Mouse (Mus musculus): ENCODE data around the gene Zbtb4. TPM values are rescaled to one million over a fixed set of nuclear protein-coding genes. Genes with fewer than 3 reads are reported as not detected.

Gene Zbtb4
- polyA plus RNA-seq, 1 experiment from 2014 or later: 5.4 TPM

GRCm38 (mm10) chr11:69766872-69767624 is 1.3 kb downstream of the Zbtb4 start:
- Histone ChIP-seq H3K36me3 (0 out of 2 replicates have a peak, but pooled peaks cover 6% of the 10 kb centered on the region), H3K4me1 (peaks cover 33% of the 10 kb centered on the region), H3K4me3 (peak overlapping the region; percentile 90), H3K9ac (peak overlapping the region; percentile 92; the same call in 1 of the 2 replicates), H3K4me2 (peak overlapping the region; percentile 71), H3K9me3 (no peaks in the 10 kb centered on the region), H3K27me3 (no peaks in the 10 kb centered on the region), H3K27ac (peak overlapping the region; percentile 94)
- no peak for ATAC-seq (ENCODE audit: insufficient number of reproducible peaks, low FRiP score, low TSS enrichment, low read depth)
- 45% methylated on average over 13 of the region's 13 CpGs for WGBS

GRCm38 (mm10) chr11:69767625-69767909 is 1.9 kb downstream of the Zbtb4 start:
- H3K36me3 ChIP-seq: 0 out of 2 replicates have a peak, but pooled peaks cover 6% of the 10 kb centered on the region
- H3K27ac ChIP-seq: peak overlapping the region; percentile 94
- peaks cover 33% of the 10 kb centered on the region for H3K4me1 ChIP-seq
- H3K9me3 ChIP-seq: no peaks in the 10 kb centered on the region
- H3K9ac ChIP-seq: no peak overlapping the region
- H3K4me3 ChIP-seq: peak overlapping the region; percentile 90
- H3K27me3 ChIP-seq: no peaks in the 10 kb centered on the region
- 48% methylated on average over 4 of the region's 4 CpGs for WGBS
- no peak for ATAC-seq (ENCODE audit: insufficient number of reproducible peaks, low FRiP score, low TSS enrichment, low read depth)
- H3K4me2 ChIP-seq: peak overlapping the region; percentile 71

GRCm38 (mm10) chr11:69774961-69775360 is 9.2 kb downstream of the Zbtb4 start:
- no peak for ATAC-seq (ENCODE audit: insufficient number of reproducible peaks, low FRiP score, low TSS enrichment, low read depth)
- no peak overlapping the region for H3K4me2 ChIP-seq
- no peaks in the 10 kb centered on the region for H3K27me3 ChIP-seq
- no peaks in the 10 kb centered on the region for H3K9me3 ChIP-seq
- H3K4me1 ChIP-seq: peaks cover 14% of the 10 kb centered on the region
- no peak overlapping the region for H3K9ac ChIP-seq
- H3K36me3 ChIP-seq: peaks cover 40% of the 10 kb centered on the region
- WGBS: 68% methylated on average over 5 of the region's 5 CpGs
- no peak overlapping the region for H3K4me3 ChIP-seq
- H3K27ac ChIP-seq: no peak overlapping the region

GRCm38 (mm10) chr11:69775716-69776115 is 10.0 kb downstream of the Zbtb4 start:
- whole genome bisulfite sequencing: 69% methylated on average over 10 of the region's 10 CpGs
- no peaks in the 10 kb centered on the region for H3K27me3 ChIP-seq
- no peaks in the 10 kb centered on the region for H3K9me3 ChIP-seq
- H3K27ac ChIP-seq: no peak overlapping the region
- peaks cover 14% of the 10 kb centered on the region for H3K4me1 ChIP-seq
- no peak overlapping the region for H3K4me2 ChIP-seq
- no peak for ATAC-seq (ENCODE audit: insufficient number of reproducible peaks, low FRiP score, low TSS enrichment, low read depth)
- H3K36me3 ChIP-seq: peaks cover 37% of the 10 kb centered on the region
- no peak overlapping the region for H3K9ac ChIP-seq
- H3K4me3 ChIP-seq: no peak overlapping the region

DNA sequence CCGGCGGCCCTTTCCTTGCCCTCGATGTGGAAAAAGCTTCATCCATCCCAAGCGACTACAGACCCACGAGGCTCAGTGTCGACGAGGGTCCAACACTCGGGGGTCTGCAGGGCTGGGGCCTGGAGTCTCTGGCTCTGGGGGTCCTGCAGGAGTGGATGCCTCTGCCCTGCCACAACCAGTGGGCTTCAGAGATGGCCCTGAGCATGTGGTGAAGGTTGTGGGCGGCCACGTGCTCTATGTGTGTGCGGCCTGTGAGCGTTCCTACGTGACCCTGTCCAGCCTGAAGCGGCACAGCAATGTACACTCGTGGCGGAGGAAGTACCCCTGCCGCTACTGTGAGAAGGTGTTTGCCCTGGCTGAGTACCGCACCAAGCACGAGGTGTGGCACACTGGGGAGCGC is 10.8 kb downstream of the Zbtb4 start:
- H3K27ac ChIP-seq: no peak overlapping the region
- no peaks in the 10 kb centered on the region for H3K9me3 ChIP-seq
- 79% methylated on average over 20 of the region's 20 CpGs for WGBS
- peaks cover 34% of the 10 kb centered on the region for H3K36me3 ChIP-seq
- no peak overlapping the region for H3K9ac ChIP-seq
- H3K4me1 ChIP-seq: peaks cover 14% of the 10 kb centered on the region
- H3K4me3 ChIP-seq: no peak overlapping the region
- H3K4me2 ChIP-seq: no peak overlapping the region
- ATAC-seq (ENCODE audit: insufficient number of reproducible peaks, low FRiP score, low TSS enrichment, low read depth): no peak
- no peaks in the 10 kb centered on the region for H3K27me3 ChIP-seq

GRCm38 (mm10) chr11:69777504-69778257 is 12.0 kb downstream of the Zbtb4 start:
- ATAC-seq (ENCODE audit: insufficient number of reproducible peaks, low FRiP score, low TSS enrichment, low read depth): no peak
- no peak overlapping the region for H3K9ac ChIP-seq
- H3K4me1 ChIP-seq: peaks cover 14% of the 10 kb centered on the region
- H3K36me3 ChIP-seq: peaks cover 34% of the 10 kb centered on the region
- H3K4me3 ChIP-seq: no peak overlapping the region
- no peak overlapping the region for H3K27ac ChIP-seq
- no peak overlapping the region for H3K4me2 ChIP-seq
- H3K27me3 ChIP-seq: no peaks in the 10 kb centered on the region
- no peaks in the 10 kb centered on the region for H3K9me3 ChIP-seq
- 67% methylated on average over 25 of the region's 26 CpGs for WGBS

GRCm38 (mm10) chr11:69778258-69778982 is 12.7 kb downstream of the Zbtb4 start:
- Histone ChIP-seq H3K27ac (no peak overlapping the region), H3K36me3 (peaks cover 34% of the 10 kb centered on the region), H3K4me3 (no peak overlapping the region), H3K27me3 (no peaks in the 10 kb centered on the region), H3K4me1 (peaks cover 14% of the 10 kb centered on the region), H3K4me2 (no peak overlapping the region), H3K9ac (no peak overlapping the region), H3K9me3 (no peaks in the 10 kb centered on the region)
- 58% methylated on average over 23 of the region's 23 CpGs for WGBS
- no peak for ATAC-seq (ENCODE audit: insufficient number of reproducible peaks, low FRiP score, low TSS enrichment, low read depth)

GRCm38 (mm10) chr11:69778985-69779384 is 13.3 kb downstream of the Zbtb4 start:
- no peaks in the 10 kb centered on the region for H3K27me3 ChIP-seq
- peaks cover 14% of the 10 kb centered on the region for H3K4me1 ChIP-seq
- H3K4me3 ChIP-seq: no peak overlapping the region
- no peak for ATAC-seq (ENCODE audit: insufficient number of reproducible peaks, low FRiP score, low TSS enrichment, low read depth)
- H3K4me2 ChIP-seq: no peak overlapping the region
- no peaks in the 10 kb centered on the region for H3K9me3 ChIP-seq
- H3K36me3 ChIP-seq: peaks cover 34% of the 10 kb centered on the region
- 29% methylated on average over 7 of the region's 7 CpGs for WGBS
- no peak overlapping the region for H3K27ac ChIP-seq
- H3K9ac ChIP-seq: no peak overlapping the region

GRCm38 (mm10) chr11:69781828-69782227 is 16.1 kb downstream of the Zbtb4 start:
- Histone ChIP-seq H3K4me1 (peaks cover 22% of the 10 kb centered on the region), H3K9ac (no peak overlapping the region), H3K36me3 (peaks cover 16% of the 10 kb centered on the region), H3K9me3 (no peaks in the 10 kb centered on the region), H3K4me2 (no peak overlapping the region), H3K27me3 (no peaks in the 10 kb centered on the region), H3K27ac (no peak overlapping the region), H3K4me3 (no peak overlapping the region)
- 25% methylated on average over 4 of the region's 4 CpGs for WGBS
- no peak for ATAC-seq (ENCODE audit: insufficient number of reproducible peaks, low FRiP score, low TSS enrichment, low read depth)

DNA sequence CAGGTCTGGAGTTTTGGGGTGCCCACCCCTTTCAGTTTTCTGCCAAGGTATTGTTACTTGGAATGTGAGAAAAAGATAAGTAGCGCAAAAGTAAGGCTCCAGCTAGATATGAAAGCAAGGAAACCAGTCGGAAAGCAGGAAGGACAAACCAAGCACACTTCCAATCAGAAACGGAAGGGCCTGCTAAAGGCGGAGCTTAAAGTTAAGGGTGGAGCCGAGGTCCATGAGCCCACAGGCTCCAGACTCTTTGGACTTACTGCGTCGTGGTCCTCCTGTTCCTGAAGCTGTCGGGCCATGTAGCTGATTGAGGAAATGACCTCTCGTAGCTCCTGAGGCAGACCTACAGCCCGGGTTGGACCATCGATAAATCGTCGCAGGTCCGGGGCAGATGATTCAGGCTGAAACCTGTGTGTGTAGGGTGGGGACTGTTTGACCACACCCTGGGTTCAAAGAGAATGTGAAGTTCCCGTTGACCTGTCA is 19.1 kb downstream of the Zbtb4 start:
- Histone ChIP-seq H3K4me3 (peak overlapping the region; percentile 18), H3K36me3 (no peaks in the 10 kb centered on the region), H3K9ac (no peak overlapping the region), H3K27ac (no peak overlapping the region), H3K4me2 (peak overlapping the region; percentile 31), H3K27me3 (no peaks in the 10 kb centered on the region), H3K4me1 (peaks cover 8% of the 10 kb centered on the region; the same call in 1 of the 2 replicates), H3K9me3 (no peaks in the 10 kb centered on the region)
- 35% methylated on average over 15 of the region's 15 CpGs for WGBS
- ATAC-seq (ENCODE audit: insufficient number of reproducible peaks, low FRiP score, low TSS enrichment, low read depth): 0 out of 2 replicates have a peak, but pooled peaks have one; percentile 63

- H3K9me3 ChIP-seq: no peaks in the 10 kb centered on the region
- no peak overlapping the region for H3K4me2 ChIP-seq
- no peak overlapping the region for H3K9ac ChIP-seq
- WGBS: 92% methylated on average over 5 of the region's 5 CpGs
- H3K36me3 ChIP-seq: no peaks in the 10 kb centered on the region
- H3K27ac ChIP-seq: no peak overlapping the region
- ATAC-seq (ENCODE audit: insufficient number of reproducible peaks, low FRiP score, low TSS enrichment, low read depth): no peak
- H3K4me1 ChIP-seq: peaks cover 8% of the 10 kb centered on the region; the same call in 1 of the 2 replicates
- H3K27me3 ChIP-seq: no peaks in the 10 kb centered on the region
- no peak overlapping the region for H3K4me3 ChIP-seq
These were observed 21.6 kb downstream of the Zbtb4 start for GRCm38 (mm10) chr11:69787306-69787705.

All from limb, embryonic 15.5 days (tissue).